Mouse (Mus musculus): ENCODE measurements around the gene Tmem215. TPM values are rescaled to one million over a fixed set of nuclear protein-coding genes. Genes with fewer than 3 reads are reported as not detected.

Tmem215 gene
- polyA plus RNA-seq, 1 experiment from 2014 or later = 0.28 TPM

DNA sequence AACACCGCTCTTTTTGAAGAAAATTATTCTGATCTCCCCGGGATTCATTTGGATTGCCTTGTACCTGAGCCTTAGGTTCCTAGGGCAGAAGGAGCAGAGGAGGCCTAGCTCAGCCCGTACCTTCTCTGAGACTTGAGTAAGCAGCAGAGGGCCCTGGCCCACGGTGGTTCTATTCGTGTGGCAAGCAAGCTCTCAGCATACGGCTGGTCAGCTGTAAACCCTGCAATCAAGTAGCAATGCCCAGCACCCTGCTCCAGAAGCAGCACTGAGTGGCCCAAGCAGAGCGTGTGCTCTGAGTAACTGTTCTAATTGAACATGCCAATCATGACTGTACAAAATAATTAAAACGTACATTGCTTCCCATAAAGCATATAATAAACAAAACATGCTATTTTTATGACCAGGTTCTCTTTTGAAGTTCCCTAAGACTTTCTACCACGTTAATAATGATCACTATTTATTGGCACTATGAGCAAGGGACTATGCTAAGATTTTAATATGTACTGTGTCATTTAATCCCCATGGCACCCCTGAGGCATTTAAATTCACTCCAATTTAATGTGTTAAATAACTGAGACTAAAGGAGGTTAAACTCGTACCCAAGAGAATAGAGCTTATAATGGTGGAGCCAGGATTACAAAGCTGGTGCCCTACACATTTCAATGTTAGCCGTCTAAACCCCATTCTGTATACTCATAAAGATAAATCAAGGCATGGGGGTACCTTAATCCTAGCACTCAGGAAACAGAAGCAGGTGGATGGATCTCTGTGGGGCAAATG is 28.0 kb downstream of the Tmem215 start:
- Histone ChIP-seq H3K4me1 (replicated peaks; ENCODE audit: control insufficient read depth, insufficient read depth) (no peaks in the 10 kb centered on the region), H3K9me3 (ENCODE audit: control insufficient read depth, low read length) (no peaks in the 10 kb centered on the region), H3K27ac (replicated peaks) (no peak overlapping the region), H3K27me3 (ENCODE audit: control insufficient read depth, insufficient read depth, low read length) (no peaks in the 10 kb centered on the region), H3K4me3 (ENCODE audit: low read depth, low read length) (no peak overlapping the region), H3K9ac (ENCODE audit: low read length) (no peak overlapping the region), H3K4me2 (replicated peaks; ENCODE audit: low read depth) (no peak overlapping the region), H3K36me3 (ENCODE audit: control insufficient read depth, insufficient read depth, low read length) (no peaks in the 10 kb centered on the region)
- no peak for DNase-seq (ENCODE audit: low spot score)
- no peak for ATAC-seq (ENCODE audit: low FRiP score, low TSS enrichment)
- TF ChIP-seq CTCF (IDR thresholded peaks at IDR 0.05; ENCODE audit: low read depth) (no peak), EP300 (optimal IDR thresholded peaks at IDR 0.05) (no peak)
- 82% methylated on average over 11 of the region's 11 CpGs for WGBS

DNA sequence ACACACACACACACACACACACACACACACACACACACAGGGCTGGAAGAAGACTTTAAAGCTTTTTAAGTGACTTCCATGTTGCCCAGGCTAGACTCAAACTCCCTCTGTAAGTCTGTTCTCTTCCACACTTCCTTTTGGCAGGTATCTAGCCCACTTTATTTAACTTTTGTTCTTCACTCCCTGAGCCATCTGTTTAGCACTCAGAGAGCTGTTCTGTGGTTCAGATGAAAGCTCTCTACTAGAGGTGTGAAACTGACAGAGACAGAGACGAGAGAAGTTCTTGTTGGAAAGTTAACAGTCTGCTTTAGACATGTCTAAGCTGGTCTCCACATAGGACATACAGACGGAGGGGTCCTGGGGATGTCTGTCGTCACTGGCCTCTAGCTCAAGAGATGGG is 30.5 kb downstream of the Tmem215 start:
- Histone ChIP-seq H3K4me2 (replicated peaks; ENCODE audit: low read depth) (no peak overlapping the region), H3K36me3 (ENCODE audit: control insufficient read depth, insufficient read depth, low read length) (no peaks in the 10 kb centered on the region), H3K4me3 (ENCODE audit: low read depth, low read length) (no peak overlapping the region), H3K9me3 (ENCODE audit: control insufficient read depth, low read length) (no peaks in the 10 kb centered on the region), H3K27me3 (ENCODE audit: control insufficient read depth, insufficient read depth, low read length) (no peaks in the 10 kb centered on the region), H3K27ac (replicated peaks) (no peak overlapping the region), H3K4me1 (replicated peaks; ENCODE audit: control insufficient read depth, insufficient read depth) (no peaks in the 10 kb centered on the region), H3K9ac (ENCODE audit: low read length) (no peak overlapping the region)
- no peak for ATAC-seq (ENCODE audit: low FRiP score, low TSS enrichment)
- 72% methylated on average over 3 of the region's 3 CpGs for WGBS
- no peak for DNase-seq (ENCODE audit: low spot score)
- TF ChIP-seq CTCF (IDR thresholded peaks at IDR 0.05; ENCODE audit: low read depth) (no peak), EP300 (optimal IDR thresholded peaks at IDR 0.05) (no peak)

DNA sequence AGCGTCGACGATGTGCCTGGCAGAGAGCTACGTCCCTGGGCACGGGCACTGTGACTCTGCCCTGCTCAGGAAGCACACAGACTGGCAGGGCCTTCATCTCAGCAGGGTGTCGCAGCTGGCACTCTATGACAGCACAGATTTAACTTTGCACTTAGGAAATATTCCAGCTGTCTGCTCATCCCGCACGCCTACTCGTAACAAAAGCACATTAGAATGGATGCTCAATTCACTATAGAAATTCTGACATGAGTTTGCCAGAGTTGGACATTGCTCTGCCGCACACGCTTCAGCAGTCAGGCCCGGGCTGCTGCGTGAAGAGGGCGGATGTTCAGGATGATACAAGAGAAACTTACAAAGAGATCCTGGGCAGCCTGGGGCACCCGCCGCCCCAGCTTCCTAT is 37.6 kb downstream of the Tmem215 start:
- no peaks in the 10 kb centered on the region for H3K9me3 ChIP-seq (ENCODE audit: control insufficient read depth, low read length)
- DNase-seq (ENCODE audit: low spot score) (no peak), ATAC-seq (ENCODE audit: low FRiP score, low TSS enrichment) (no peak)
- no peak overlapping the region for H3K4me2 ChIP-seq (replicated peaks; ENCODE audit: low read depth)
- no peaks in the 10 kb centered on the region for H3K27me3 ChIP-seq (ENCODE audit: control insufficient read depth, insufficient read depth, low read length)
- no peak overlapping the region for H3K9ac ChIP-seq (ENCODE audit: low read length)
- 77% methylated on average over 16 of the region's 16 CpGs for WGBS
- TF ChIP-seq CTCF (IDR thresholded peaks at IDR 0.05; ENCODE audit: low read depth) (no peak), EP300 (optimal IDR thresholded peaks at IDR 0.05) (no peak)
- H3K36me3 ChIP-seq (ENCODE audit: control insufficient read depth, insufficient read depth, low read length) = no peaks in the 10 kb centered on the region
- H3K4me3 ChIP-seq (ENCODE audit: low read depth, low read length) = no peak overlapping the region
- no peak overlapping the region for H3K27ac ChIP-seq (replicated peaks)
- H3K4me1 ChIP-seq (replicated peaks; ENCODE audit: control insufficient read depth, insufficient read depth) = no peaks in the 10 kb centered on the region

GRCm38 (mm10) chr4:40513235-40513634 is 41.3 kb downstream of the Tmem215 start:
- 88% methylated on average over 2 of the region's 2 CpGs for WGBS
- TF ChIP-seq EP300 (optimal IDR thresholded peaks at IDR 0.05) = no peak
- TF ChIP-seq CTCF (IDR thresholded peaks at IDR 0.05; ENCODE audit: low read depth) = no peak
- no peaks in the 10 kb centered on the region for H3K27me3 ChIP-seq (ENCODE audit: control insufficient read depth, insufficient read depth, low read length)
- H3K4me1 ChIP-seq (replicated peaks; ENCODE audit: control insufficient read depth, insufficient read depth) = no peaks in the 10 kb centered on the region
- no peaks in the 10 kb centered on the region for H3K9me3 ChIP-seq (ENCODE audit: control insufficient read depth, low read length)
- H3K4me3 ChIP-seq (ENCODE audit: low read depth, low read length) = no peak overlapping the region
- H3K36me3 ChIP-seq (ENCODE audit: control insufficient read depth, insufficient read depth, low read length) = no peaks in the 10 kb centered on the region
- H3K9ac ChIP-seq (ENCODE audit: low read length) = no peak overlapping the region
- DNase-seq (ENCODE audit: low spot score) = no peak
- no peak for ATAC-seq (ENCODE audit: low FRiP score, low TSS enrichment)
- no peak overlapping the region for H3K27ac ChIP-seq (replicated peaks)
- H3K4me2 ChIP-seq (replicated peaks; ENCODE audit: low read depth) = no peak overlapping the region

GRCm38 (mm10) chr4:40518545-40519324 is 46.8 kb downstream of the Tmem215 start:
- H3K27ac ChIP-seq (replicated peaks) = no peak overlapping the region
- 85% methylated on average over 14 of the region's 14 CpGs for WGBS
- H3K27me3 ChIP-seq (ENCODE audit: control insufficient read depth, insufficient read depth, low read length) = no peaks in the 10 kb centered on the region
- no peaks in the 10 kb centered on the region for H3K36me3 ChIP-seq (ENCODE audit: control insufficient read depth, insufficient read depth, low read length)
- ATAC-seq (ENCODE audit: low FRiP score, low TSS enrichment) (no peak), DNase-seq (ENCODE audit: low spot score) (no peak)
- H3K9me3 ChIP-seq (ENCODE audit: control insufficient read depth, low read length) = 0 out of 2 replicates have a peak, but pooled peaks cover 4% of the 10 kb centered on the region
- H3K9ac ChIP-seq (ENCODE audit: low read length) = no peak overlapping the region
- no peak overlapping the region for H3K4me3 ChIP-seq (ENCODE audit: low read depth, low read length)
- H3K4me2 ChIP-seq (replicated peaks; ENCODE audit: low read depth) = no peak overlapping the region
- TF ChIP-seq EP300 (optimal IDR thresholded peaks at IDR 0.05) (no peak), CTCF (IDR thresholded peaks at IDR 0.05; ENCODE audit: low read depth) (no peak)
- H3K4me1 ChIP-seq (replicated peaks; ENCODE audit: control insufficient read depth, insufficient read depth) = no peaks in the 10 kb centered on the region

Other genes starting within 250 kb of the Tmem215 start
- 5.9 and 6.9 TPM in 2 replicates for gene Ddx58, start 232.4 kb upstream of the Tmem215 start, polyA plus RNA-seq (2015; fragmentation: Nextera tagmentation; extraction: Ambion mirVana)
- 49.8 and 50.3 TPM in 2 replicates for gene Smim27, start 202.6 kb upstream of the Tmem215 start, polyA plus RNA-seq (2015; fragmentation: Nextera tagmentation; extraction: Ambion mirVana)
- 16.3 and 16.8 TPM in 2 replicates for gene Topors, start 202.3 kb upstream of the Tmem215 start, polyA plus RNA-seq (2015; fragmentation: Nextera tagmentation; extraction: Ambion mirVana)
- gene Ndufb6, start 192.8 kb upstream of the Tmem215 start, polyA plus RNA-seq (2015; fragmentation: Nextera tagmentation; extraction: Ambion mirVana) = 354 and 360 TPM in 2 replicates
- gene Aptx, start 231.0 kb downstream of the Tmem215 start, polyA plus RNA-seq (2015; fragmentation: Nextera tagmentation; extraction: Ambion mirVana) = 21.2 and 24.0 TPM in 2 replicates
- gene Dnaja1, start 250.0 kb downstream of the Tmem215 start, polyA plus RNA-seq (2015; fragmentation: Nextera tagmentation; extraction: Ambion mirVana) = 185 and 203 TPM in 2 replicates

All from stomach, postnatal 0 days (tissue).